Mouse (Mus musculus) layer of hippocampus, postnatal 14 days (tissue): ENCODE measurements around the gene Zfp467. TPM values are rescaled to one million over a fixed set of nuclear protein-coding genes. Genes with fewer than 3 reads are reported as not detected.

ENCODE experiments used
- DNase-seq, 2 experiments: peaks; one replicate each; pipeline ENCODE4 v3.0.0; 2021 to 2022; ENCODE audit warnings: low spot score in 2 of 2, mixed read lengths in 1 of 2
- total RNA-seq, 2 experiments: library from RNA; stranded (reverse); gene quantifications; 2 replicates each; pipeline ENCODE4 v1.2.3; 2021

The Zfp467 gene
- total RNA-seq, 2 experiments from 2014 or later = 19.0 to 20.0 TPM

- peak; percentile 85 to 93 for DNase-seq
Observed at GRCm38 (mm10) chr6:48443592-48444309, 1.9 kb downstream of the Zfp467 start.

GRCm38 (mm10) chr6:48440306-48441014 is 5.2 kb downstream of the Zfp467 start:
- DNase-seq = no peak

- no peak for DNase-seq
Observed at GRCm38 (mm10) chr6:48439654-48440053, 6.0 kb downstream of the Zfp467 start.

- DNase-seq = no peak
Observed at GRCm38 (mm10) chr6:48438475-48439125, 7.0 kb downstream of the Zfp467 start.

- DNase-seq = no peak
Observed at GRCm38 (mm10) chr6:48437679-48438376, 7.8 kb downstream of the Zfp467 start.

GRCm38 (mm10) chr6:48435706-48436349 is 9.8 kb downstream of the Zfp467 start:
- no peak for DNase-seq

GRCm38 (mm10) chr6:48435111-48435510 is 10.5 kb downstream of the Zfp467 start:
- no peak for DNase-seq

GRCm38 (mm10) chr6:48434651-48435050 is 11.0 kb downstream of the Zfp467 start:
- no peak for DNase-seq

- DNase-seq = no peak
Observed at GRCm38 (mm10) chr6:48432893-48433816, 12.5 kb downstream of the Zfp467 start.

- DNase-seq = no peak
Observed at GRCm38 (mm10) chr6:48430748-48431147, 14.9 kb downstream of the Zfp467 start.

GRCm38 (mm10) chr6:48428769-48429557 is 16.7 kb downstream of the Zfp467 start:
- no peak for DNase-seq

GRCm38 (mm10) chr6:48426956-48427355 is 18.7 kb downstream of the Zfp467 start:
- no peak for DNase-seq

- DNase-seq = no peak
Observed at GRCm38 (mm10) chr6:48424074-48424473, 21.6 kb downstream of the Zfp467 start.

- DNase-seq = no peak
Observed at GRCm38 (mm10) chr6:48423336-48423735, 22.3 kb downstream of the Zfp467 start.

GRCm38 (mm10) chr6:48420647-48421046 is 25.0 kb downstream of the Zfp467 start:
- no peak for DNase-seq

GRCm38 (mm10) chr6:48416486-48416885 is 29.1 kb downstream of the Zfp467 start:
- DNase-seq = no peak

- no peak for DNase-seq
Observed at GRCm38 (mm10) chr6:48415636-48416035, 30.0 kb downstream of the Zfp467 start.

- DNase-seq = no peak
Observed at GRCm38 (mm10) chr6:48414886-48415285, 30.7 kb downstream of the Zfp467 start.

- DNase-seq = no peak
Observed at GRCm38 (mm10) chr6:48413081-48413480, 32.5 kb downstream of the Zfp467 start.
